Mouse (Mus musculus): ENCODE data around the gene Prkaca. TPM values are rescaled to one million over a fixed set of nuclear protein-coding genes. Genes with fewer than 3 reads are reported as not detected.

Prkaca gene
- polyA plus RNA-seq, 1 experiment from 2014 or later = 164 TPM

- no peaks in the 10 kb centered on the region for H3K27me3 ChIP-seq (replicated peaks; ENCODE audit: control insufficient read depth, insufficient read depth, low read length)
- no peaks in the 10 kb centered on the region for H3K9me3 ChIP-seq (ENCODE audit: control insufficient read depth, low read length)
- H3K9ac ChIP-seq (replicated peaks; ENCODE audit: low read depth, low read length) = peak overlapping the region; percentile 82
- H3K4me3 ChIP-seq (replicated peaks; ENCODE audit: low read length) = peak overlapping the region; percentile 89
- H3K4me2 ChIP-seq (ENCODE audit: low read length) = peak overlapping the region; percentile 84
- peaks cover 23% of the 10 kb centered on the region for H3K4me1 ChIP-seq (replicated peaks; ENCODE audit: control insufficient read depth, insufficient read depth, low read length)
- WGBS = 79% methylated on average over 6 of the region's 6 CpGs
- ATAC-seq = no peak
- no peaks in the 10 kb centered on the region for H3K36me3 ChIP-seq (ENCODE audit: control insufficient read depth, insufficient read depth)
- H3K27ac ChIP-seq (ENCODE audit: low read length) = no peak overlapping the region; the same call in 1 of the 2 replicates
Observed at GRCm38 (mm10) chr8:83971661-83972060, 1.1 kb upstream of the Prkaca start.

- ATAC-seq = no peak; the same call in 1 of the 2 replicates
- Histone ChIP-seq H3K4me2 (ENCODE audit: low read length) (peak overlapping the region; percentile 87), H3K9me3 (ENCODE audit: control insufficient read depth, low read length) (no peaks in the 10 kb centered on the region), H3K27ac (ENCODE audit: low read length) (no peak overlapping the region), H3K4me1 (replicated peaks; ENCODE audit: control insufficient read depth, insufficient read depth, low read length) (peaks cover 29% of the 10 kb centered on the region), H3K36me3 (ENCODE audit: control insufficient read depth, insufficient read depth) (no peaks in the 10 kb centered on the region), H3K9ac (replicated peaks; ENCODE audit: low read depth, low read length) (peak overlapping the region; percentile 92), H3K27me3 (replicated peaks; ENCODE audit: control insufficient read depth, insufficient read depth, low read length) (no peaks in the 10 kb centered on the region), H3K4me3 (replicated peaks; ENCODE audit: low read length) (peak overlapping the region; percentile 89)
- WGBS = 3% methylated on average over 25 of the region's 37 CpGs
Observed at GRCm38 (mm10) chr8:83973161-83974031, 603 bp downstream of the Prkaca start.

GRCm38 (mm10) chr8:83974521-83974920 lies 1.7 kb downstream of the Prkaca start:
- Histone ChIP-seq H3K27me3 (replicated peaks; ENCODE audit: control insufficient read depth, insufficient read depth, low read length) (no peaks in the 10 kb centered on the region), H3K4me2 (ENCODE audit: low read length) (peak overlapping the region; percentile 87; the same call in 1 of the 2 replicates), H3K9me3 (ENCODE audit: control insufficient read depth, low read length) (no peaks in the 10 kb centered on the region), H3K36me3 (ENCODE audit: control insufficient read depth, insufficient read depth) (no peaks in the 10 kb centered on the region), H3K4me1 (replicated peaks; ENCODE audit: control insufficient read depth, insufficient read depth, low read length) (peaks cover 29% of the 10 kb centered on the region), H3K9ac (replicated peaks; ENCODE audit: low read depth, low read length) (no peak overlapping the region), H3K4me3 (replicated peaks; ENCODE audit: low read length) (no peak overlapping the region), H3K27ac (ENCODE audit: low read length) (no peak overlapping the region)
- 72% methylated on average over 4 of the region's 4 CpGs for WGBS
- ATAC-seq = no peak

GRCm38 (mm10) chr8:83976101-83976630 lies 3.4 kb downstream of the Prkaca start:
- no peak for ATAC-seq
- H3K4me1 ChIP-seq (replicated peaks; ENCODE audit: control insufficient read depth, insufficient read depth, low read length) = peaks cover 29% of the 10 kb centered on the region
- WGBS = 76% methylated on average over 4 of the region's 4 CpGs

GRCm38 (mm10) chr8:83976779-83977350 lies 4.1 kb downstream of the Prkaca start:
- Histone ChIP-seq H3K27me3 (replicated peaks; ENCODE audit: control insufficient read depth, insufficient read depth, low read length) (no peaks in the 10 kb centered on the region), H3K4me2 (ENCODE audit: low read length) (no peak overlapping the region), H3K4me1 (replicated peaks; ENCODE audit: control insufficient read depth, insufficient read depth, low read length) (peaks cover 24% of the 10 kb centered on the region), H3K9ac (replicated peaks; ENCODE audit: low read depth, low read length) (no peak overlapping the region), H3K36me3 (ENCODE audit: control insufficient read depth, insufficient read depth) (peaks cover 8% of the 10 kb centered on the region), H3K9me3 (ENCODE audit: control insufficient read depth, low read length) (no peaks in the 10 kb centered on the region), H3K4me3 (replicated peaks; ENCODE audit: low read length) (no peak overlapping the region), H3K27ac (ENCODE audit: low read length) (no peak overlapping the region)
- ATAC-seq = no peak
- WGBS = 83% methylated on average over 5 of the region's 5 CpGs

More at GRCm38 (mm10) chr8:83976101-83976630, 3.4 kb downstream of the Prkaca start:
- H3K27me3 ChIP-seq (replicated peaks; ENCODE audit: control insufficient read depth, insufficient read depth, low read length) = no peaks in the 10 kb centered on the region
- H3K4me2 ChIP-seq (ENCODE audit: low read length) = no peak overlapping the region
- H3K9ac ChIP-seq (replicated peaks; ENCODE audit: low read depth, low read length) = no peak overlapping the region
- H3K4me3 ChIP-seq (replicated peaks; ENCODE audit: low read length) = no peak overlapping the region
- H3K36me3 ChIP-seq (ENCODE audit: control insufficient read depth, insufficient read depth) = peaks cover under 1% of the 10 kb centered on the region; the same call in 1 of the 2 replicates
- H3K9me3 ChIP-seq (ENCODE audit: control insufficient read depth, low read length) = no peaks in the 10 kb centered on the region
- H3K27ac ChIP-seq (ENCODE audit: low read length) = no peak overlapping the region

- no peak overlapping the region for H3K4me2 ChIP-seq (ENCODE audit: low read length)
- 60% methylated on average over 6 of the region's 6 CpGs for WGBS
Observed at GRCm38 (mm10) chr8:83977646-83978045, 4.9 kb downstream of the Prkaca start.

GRCm38 (mm10) chr8:83978200-83978599 lies 5.4 kb downstream of the Prkaca start:
- Histone ChIP-seq H3K36me3 (ENCODE audit: control insufficient read depth, insufficient read depth) (peaks cover 14% of the 10 kb centered on the region), H3K4me1 (replicated peaks; ENCODE audit: control insufficient read depth, insufficient read depth, low read length) (peaks cover 21% of the 10 kb centered on the region), H3K27me3 (replicated peaks; ENCODE audit: control insufficient read depth, insufficient read depth, low read length) (no peaks in the 10 kb centered on the region), H3K9me3 (ENCODE audit: control insufficient read depth, low read length) (no peaks in the 10 kb centered on the region), H3K4me3 (replicated peaks; ENCODE audit: low read length) (no peak overlapping the region), H3K27ac (ENCODE audit: low read length) (no peak overlapping the region), H3K9ac (replicated peaks; ENCODE audit: low read depth, low read length) (no peak overlapping the region), H3K4me2 (ENCODE audit: low read length) (no peak overlapping the region)
- 69% methylated on average over 9 of the region's 9 CpGs for WGBS
- no peak for ATAC-seq

More at GRCm38 (mm10) chr8:83977646-83978045, 4.9 kb downstream of the Prkaca start:
- H3K9me3 ChIP-seq (ENCODE audit: control insufficient read depth, low read length) = no peaks in the 10 kb centered on the region
- no peak overlapping the region for H3K9ac ChIP-seq (replicated peaks; ENCODE audit: low read depth, low read length)
- no peak overlapping the region for H3K4me3 ChIP-seq (replicated peaks; ENCODE audit: low read length)
- no peaks in the 10 kb centered on the region for H3K27me3 ChIP-seq (replicated peaks; ENCODE audit: control insufficient read depth, insufficient read depth, low read length)
- H3K27ac ChIP-seq (ENCODE audit: low read length) = no peak overlapping the region
- peaks cover 21% of the 10 kb centered on the region for H3K4me1 ChIP-seq (replicated peaks; ENCODE audit: control insufficient read depth, insufficient read depth, low read length)
- peaks cover 13% of the 10 kb centered on the region for H3K36me3 ChIP-seq (ENCODE audit: control insufficient read depth, insufficient read depth)
- no peak for ATAC-seq

GRCm38 (mm10) chr8:83980250-83980649 lies 7.5 kb downstream of the Prkaca start:
- Histone ChIP-seq H3K27ac (ENCODE audit: low read length) (no peak overlapping the region), H3K4me3 (replicated peaks; ENCODE audit: low read length) (no peak overlapping the region), H3K4me2 (ENCODE audit: low read length) (no peak overlapping the region), H3K9ac (replicated peaks; ENCODE audit: low read depth, low read length) (no peak overlapping the region), H3K27me3 (replicated peaks; ENCODE audit: control insufficient read depth, insufficient read depth, low read length) (no peaks in the 10 kb centered on the region), H3K36me3 (ENCODE audit: control insufficient read depth, insufficient read depth) (peaks cover 23% of the 10 kb centered on the region), H3K4me1 (replicated peaks; ENCODE audit: control insufficient read depth, insufficient read depth, low read length) (peaks cover 6% of the 10 kb centered on the region), H3K9me3 (ENCODE audit: control insufficient read depth, low read length) (no peaks in the 10 kb centered on the region)
- no peak for ATAC-seq
- 96% methylated on average over 1 of the region's 1 CpGs for WGBS

- Histone ChIP-seq H3K9me3 (ENCODE audit: control insufficient read depth, low read length) (no peaks in the 10 kb centered on the region), H3K4me2 (ENCODE audit: low read length) (no peak overlapping the region), H3K27me3 (replicated peaks; ENCODE audit: control insufficient read depth, insufficient read depth, low read length) (no peaks in the 10 kb centered on the region), H3K4me1 (replicated peaks; ENCODE audit: control insufficient read depth, insufficient read depth, low read length) (peaks cover 6% of the 10 kb centered on the region), H3K9ac (replicated peaks; ENCODE audit: low read depth, low read length) (no peak overlapping the region), H3K4me3 (replicated peaks; ENCODE audit: low read length) (no peak overlapping the region), H3K27ac (ENCODE audit: low read length) (no peak overlapping the region), H3K36me3 (ENCODE audit: control insufficient read depth, insufficient read depth) (peaks cover 26% of the 10 kb centered on the region)
- no peak for ATAC-seq
- WGBS = 80% methylated on average over 8 of the region's 8 CpGs
Observed at GRCm38 (mm10) chr8:83980845-83981244, 8.1 kb downstream of the Prkaca start.
